Mouse (Mus musculus) midbrain, embryonic 15.5 days (tissue): ENCODE results near the gene Gm45711. TPM values are rescaled to one million over a fixed set of nuclear protein-coding genes. Genes with fewer than 3 reads are reported as not detected.

Experiments
- polyA plus RNA-seq: library from polyadenylated mRNA; unstranded; fragments of >200 nt; fragmentation: Nextera tagmentation; extraction: Ambion mirVana; gene quantifications from 2 replicates; pipeline ENCODE4 v1.2.1, GENCODE M21; 2015

Gm45711 gene
- polyA plus RNA-seq, 1 experiment from 2014 or later, result not detected

Other genes starting within 250 kb of the Gm45711 start
- gene Cdh5, start 208.5 kb downstream of the Gm45711 start, polyA plus RNA-seq, result 15.3 and 16.1 TPM in 2 replicates
- 6.4 and 6.6 TPM in 2 replicates for gene Bean1, start 139.6 kb downstream of the Gm45711 start, polyA plus RNA-seq
- gene Tk2, start 61.5 kb downstream of the Gm45711 start, polyA plus RNA-seq, result 53.9 and 54.0 TPM in 2 replicates
- gene Cklf, start 59.2 kb downstream of the Gm45711 start, polyA plus RNA-seq, result 29.2 and 32.3 TPM in 2 replicates
- not detected in 2 replicates for gene Cmtm2a, start 16.9 kb downstream of the Gm45711 start, polyA plus RNA-seq
- gene Cmtm1, start 64 bp upstream of the Gm45711 start, polyA plus RNA-seq, result not detected in 2 replicates
- gene Gm11020, start 11.5 kb upstream of the Gm45711 start, polyA plus RNA-seq, result not detected in 2 replicates
- not detected in 2 replicates for gene Cmtm2b, start 12.1 kb upstream of the Gm45711 start, polyA plus RNA-seq
- 33.2 and 37.2 TPM in 2 replicates for gene Cmtm3, start 29.3 kb upstream of the Gm45711 start, polyA plus RNA-seq
- gene Cmtm4, start 85.7 kb upstream of the Gm45711 start, polyA plus RNA-seq, result 2.4 and 2.6 TPM in 2 replicates
- gene Dync1li2, start 133.0 kb upstream of the Gm45711 start, polyA plus RNA-seq, result 112 and 123 TPM in 2 replicates
- gene Terb1, start 199.8 kb upstream of the Gm45711 start, polyA plus RNA-seq, result 0.67 and 0.74 TPM in 2 replicates
- gene Nae1, start 224.6 kb upstream of the Gm45711 start, polyA plus RNA-seq, result 99.2 and 101 TPM in 2 replicates
- 3.2 and 4.2 TPM in 2 replicates for gene Car7, start 224.6 kb upstream of the Gm45711 start, polyA plus RNA-seq